Mouse (Mus musculus): ENCODE data around the gene Mis12. TPM values are rescaled to one million over a fixed set of nuclear protein-coding genes. Genes with fewer than 3 reads are reported as not detected.
A peak's percentile ranks its signal among the peaks of the same experiment; 100 is the strongest.

The Mis12 gene
- total RNA-seq (2021): 1 to 10 TPM; 7.9 to 8.1 TPM
- long read RNA-seq, experiment 1, partial matches to known transcripts: 1 of 9 reads
- long read RNA-seq, experiment 1, other reads (novel, unspliced or antisense): 4 of 9 reads
- long read RNA-seq, experiment 2, partial matches to known transcripts: 0 of 5 reads
- long read RNA-seq, experiment 2, other reads (novel, unspliced or antisense): 2 of 5 reads

DNA sequence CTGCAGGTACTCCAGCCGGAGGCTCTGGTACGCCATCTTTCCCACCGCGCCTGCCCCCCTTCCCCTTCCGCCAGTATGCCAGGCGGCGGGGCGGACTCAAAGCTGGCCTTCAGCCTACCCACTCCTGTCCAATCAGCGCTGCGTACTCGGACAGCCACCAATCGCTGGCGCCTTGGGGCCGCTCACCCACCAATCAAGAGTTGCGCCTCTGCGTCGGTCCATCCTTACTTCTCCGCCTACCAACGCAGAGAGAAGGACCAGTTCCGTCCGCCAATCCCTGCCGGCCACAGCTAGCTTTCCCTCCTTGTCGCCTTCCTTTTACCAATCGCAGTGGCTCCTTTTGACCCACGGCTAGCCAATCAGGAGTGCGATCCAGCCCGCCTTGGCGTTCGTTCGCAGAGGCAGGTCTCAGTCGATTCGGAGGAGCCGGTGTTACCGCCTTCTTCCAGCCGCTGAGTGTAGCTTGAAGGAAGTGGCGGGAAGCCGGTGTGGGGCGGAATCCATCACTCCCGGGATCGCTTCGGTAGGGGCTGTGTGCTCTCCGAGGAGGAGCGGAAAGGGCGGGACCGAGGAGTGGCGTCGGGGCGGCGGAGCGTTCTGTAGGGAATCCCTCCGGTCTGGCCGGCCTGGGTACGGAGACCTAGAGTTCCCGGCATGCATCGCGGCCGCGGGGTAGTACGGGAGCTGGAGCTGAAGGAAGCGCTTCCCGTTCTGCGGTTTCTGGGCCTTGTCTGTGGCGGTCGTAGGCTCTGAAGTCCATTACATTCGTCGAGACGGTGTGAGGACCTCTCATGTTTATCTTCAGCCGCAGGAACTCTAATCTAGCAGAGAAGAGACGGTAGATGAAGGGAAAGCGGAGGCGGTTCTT is at the start of gene Mis12, which contains the start of gene Derl2:
TSS of gene Mis12 (plus strand) at position 411 of the 868 bp plus-strand sequence.
TSS of gene Derl2 (minus strand) at position 641 of the 868 bp plus-strand sequence.
- peak; percentile 98 to 100 for DNase-seq

DNA sequence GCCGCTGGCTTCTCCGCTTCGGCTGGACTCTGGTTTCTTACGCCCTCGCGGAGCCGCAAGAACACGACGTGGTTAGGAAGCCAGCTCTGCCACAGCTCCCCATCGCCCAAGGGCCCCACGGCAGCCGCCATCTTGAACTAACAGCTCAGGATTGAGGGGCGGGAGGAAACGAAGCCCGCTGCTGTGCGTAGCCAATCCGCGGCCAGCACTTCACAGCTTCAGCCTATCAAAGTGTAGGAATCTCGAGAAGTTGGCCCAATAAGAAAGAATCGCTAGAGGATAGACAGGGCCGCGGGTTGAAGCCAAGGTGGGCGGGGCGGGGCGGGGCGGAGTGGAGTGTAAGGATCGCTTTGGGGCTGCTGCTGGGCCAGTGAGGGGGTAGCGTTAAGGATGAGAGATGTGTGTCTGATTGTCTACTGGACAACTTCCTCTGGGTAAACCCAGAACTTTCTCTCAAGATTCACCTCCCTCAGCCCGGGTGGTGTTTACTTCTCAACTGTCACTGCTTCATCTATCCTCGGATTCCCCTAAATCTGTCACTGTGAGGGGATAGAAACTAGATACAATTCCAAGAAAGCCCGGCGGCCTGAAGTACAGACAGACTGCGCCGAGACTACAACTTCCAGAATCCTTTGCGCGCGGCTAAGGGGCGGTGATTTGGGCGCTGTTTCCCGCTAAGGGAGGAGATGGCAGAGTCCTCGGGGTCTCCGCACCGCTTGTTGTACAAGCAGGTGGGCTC is 49.4 kb upstream of the Mis12 start, which contains the start of the genes Nup88 and Rpain:
TSS of gene Nup88 (minus strand) at position 153 of the 739 bp plus-strand sequence.
TSS of gene Rpain (plus strand) at position 393 of the 739 bp plus-strand sequence.
- peak; percentile 96 to 97 for DNase-seq

GRCm38 (mm10) chr11:70970560-70971540 is 48.6 kb upstream of the Mis12 start:
- no peak for DNase-seq

DNA sequence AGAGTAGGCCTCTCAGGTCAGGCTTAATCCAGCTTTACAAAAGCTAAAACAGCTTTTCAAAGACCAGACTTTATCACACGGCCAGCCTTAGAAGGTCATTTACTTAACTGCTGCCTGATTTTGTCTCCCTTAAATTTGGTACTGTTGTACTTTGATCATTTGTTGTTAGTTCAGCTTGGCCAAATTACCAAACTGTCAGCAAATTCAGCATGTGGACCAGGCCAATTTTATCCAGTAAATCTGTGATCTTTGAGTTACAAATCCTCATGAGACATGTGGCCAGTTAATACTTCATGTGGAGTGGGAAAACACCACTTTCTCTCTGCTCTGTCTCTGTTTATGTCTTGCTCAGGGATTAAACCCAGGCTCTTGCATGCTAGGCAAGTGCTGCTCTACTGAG is 46.8 kb upstream of the Mis12 start:
- DNase-seq: no peak

- no peak for DNase-seq
These were observed 45.5 kb upstream of the Mis12 start for GRCm38 (mm10) chr11:70973947-70974346.

DNA sequence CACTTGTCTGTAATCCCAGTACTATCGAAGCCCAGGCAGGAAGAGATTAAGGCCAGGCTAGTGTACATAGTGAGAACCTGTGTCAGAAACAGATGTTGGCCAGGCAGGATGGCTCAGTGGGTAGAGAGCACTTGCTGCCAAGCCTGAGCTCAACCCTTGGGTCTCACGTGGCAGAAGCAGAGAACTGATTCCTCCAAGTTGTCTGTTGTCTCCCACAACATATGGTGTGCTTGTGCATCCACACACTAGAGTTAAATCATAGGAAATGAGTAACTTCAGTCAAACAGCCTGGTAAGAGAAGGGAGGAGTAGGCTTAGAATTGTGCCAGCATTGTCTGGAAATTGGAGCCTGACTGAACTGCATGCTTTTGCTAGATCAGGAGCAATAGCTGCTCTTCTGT is 44.2 kb upstream of the Mis12 start:
- DNase-seq: no peak

DNA sequence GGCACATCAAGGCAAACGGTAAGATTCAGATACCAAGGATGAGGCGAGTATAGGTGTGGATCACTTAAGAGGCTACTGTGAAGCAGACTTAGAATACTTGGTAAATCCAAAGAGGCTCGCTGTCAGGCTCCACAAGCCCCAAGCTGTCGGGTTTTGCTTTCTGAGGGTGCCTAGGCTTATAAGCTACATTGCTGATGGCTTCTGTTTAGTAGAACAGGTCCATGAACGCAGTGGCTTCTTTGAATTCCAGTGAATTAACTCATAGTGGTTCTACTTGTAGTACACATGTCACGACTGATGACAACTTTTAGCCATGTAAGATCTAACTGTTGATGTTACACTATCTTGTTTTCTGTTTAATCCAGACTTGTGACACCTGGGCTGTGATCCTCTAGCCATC is 42.1 kb upstream of the Mis12 start:
- DNase-seq: no peak

GRCm38 (mm10) chr11:70980232-70980631 is 39.2 kb upstream of the Mis12 start:
- no peak for DNase-seq

DNA sequence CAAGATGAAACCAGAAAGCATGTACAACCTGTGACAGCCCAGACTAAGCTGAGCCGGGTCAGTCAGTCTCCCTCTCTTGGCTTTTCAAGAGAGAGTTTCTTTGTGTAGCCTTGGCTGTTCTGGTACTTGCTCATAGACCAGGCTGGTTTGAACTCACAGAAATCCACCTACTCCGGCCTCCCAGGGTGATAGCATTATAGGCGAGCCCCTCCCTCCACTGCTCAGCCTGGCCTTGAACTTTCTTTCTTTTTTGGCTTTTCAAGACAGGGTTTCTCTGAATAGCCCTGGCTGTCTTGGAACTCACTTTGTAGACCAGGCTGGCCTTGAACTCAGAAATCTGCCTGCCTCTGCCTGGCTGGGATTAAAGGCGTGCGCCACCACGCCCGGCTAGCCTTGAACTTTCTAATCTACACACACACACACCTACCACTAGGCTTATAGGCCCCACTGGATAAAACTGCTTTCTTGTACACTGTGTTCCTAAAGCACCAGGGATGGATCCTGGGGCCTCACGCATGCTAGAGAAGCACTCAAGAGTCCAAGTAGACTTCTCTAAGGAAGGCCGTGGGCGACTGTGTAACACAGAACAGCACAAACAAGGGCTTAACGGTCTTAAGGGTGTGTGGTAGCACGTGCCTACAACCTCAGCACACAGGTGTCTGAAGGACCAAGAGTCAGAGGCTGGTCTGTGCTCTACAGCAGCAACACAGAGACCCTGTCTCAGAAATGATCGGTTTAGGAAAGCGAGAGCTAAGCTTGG is 38.5 kb upstream of the Mis12 start:
- DNase-seq: no peak

GRCm38 (mm10) chr11:70982030-70982429 is 37.4 kb upstream of the Mis12 start:
- no peak for DNase-seq

GRCm38 (mm10) chr11:70982557-70983228 is 36.7 kb upstream of the Mis12 start, which contains the start of gene C1qbp:
TSS of gene C1qbp (minus strand) at chr11:70983026.
- peak; percentile 94 to 96 for DNase-seq

DNA sequence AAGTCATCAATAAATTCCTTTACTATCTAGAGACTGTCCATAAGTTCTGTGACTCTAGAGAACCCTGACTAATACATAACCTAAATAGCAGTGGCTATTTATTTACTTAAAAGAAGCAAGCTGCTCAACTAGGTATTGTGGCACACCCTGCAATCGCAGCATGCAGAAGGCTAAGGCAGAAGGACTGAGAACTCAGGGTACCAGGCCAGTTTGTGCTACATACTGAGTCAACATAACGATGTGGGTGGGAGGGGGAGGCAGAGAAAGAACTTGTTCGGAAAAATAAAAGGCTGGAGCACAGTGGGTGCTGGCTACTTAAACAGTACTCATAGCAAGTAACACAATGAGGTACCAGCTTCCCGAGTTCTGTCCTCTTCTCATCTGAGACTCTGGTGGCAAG is 18.2 kb upstream of the Mis12 start:
- DNase-seq: no peak

- peak in 1 of 2 experiments; percentile 25 for DNase-seq
These were observed 15.6 kb upstream of the Mis12 start for GRCm38 (mm10) chr11:71003611-71004315.

DNA sequence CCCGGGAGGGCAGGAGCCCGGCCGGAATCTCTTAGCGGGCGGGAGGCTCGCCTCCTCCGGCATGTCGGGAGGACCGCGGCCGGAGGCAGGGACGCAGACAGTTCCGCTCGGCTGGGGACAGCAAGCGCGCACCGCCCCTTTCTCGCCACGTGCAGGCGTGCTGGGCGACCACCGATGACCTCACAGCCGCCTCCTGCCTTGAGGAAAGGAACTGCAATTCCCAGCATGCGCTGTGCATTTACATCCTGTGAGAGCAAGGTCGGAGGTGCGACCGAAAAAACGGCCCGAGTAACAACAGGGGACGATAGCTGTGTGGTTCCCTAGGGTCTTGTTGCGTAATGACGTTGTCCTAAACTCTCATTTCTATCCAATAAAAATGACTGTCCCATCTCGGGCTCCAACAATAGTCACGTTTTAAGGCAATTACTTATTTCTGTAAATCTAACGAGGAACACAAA is 15.1 kb upstream of the Mis12 start, which contains the start of gene Dhx33:
TSS of gene Dhx33 (minus strand) at position 122 of the 458 bp plus-strand sequence.
- peak; percentile 97 to 98 for DNase-seq

GRCm38 (mm10) chr11:71005046-71005445 is 14.4 kb upstream of the Mis12 start:
- DNase-seq: no peak

DNA sequence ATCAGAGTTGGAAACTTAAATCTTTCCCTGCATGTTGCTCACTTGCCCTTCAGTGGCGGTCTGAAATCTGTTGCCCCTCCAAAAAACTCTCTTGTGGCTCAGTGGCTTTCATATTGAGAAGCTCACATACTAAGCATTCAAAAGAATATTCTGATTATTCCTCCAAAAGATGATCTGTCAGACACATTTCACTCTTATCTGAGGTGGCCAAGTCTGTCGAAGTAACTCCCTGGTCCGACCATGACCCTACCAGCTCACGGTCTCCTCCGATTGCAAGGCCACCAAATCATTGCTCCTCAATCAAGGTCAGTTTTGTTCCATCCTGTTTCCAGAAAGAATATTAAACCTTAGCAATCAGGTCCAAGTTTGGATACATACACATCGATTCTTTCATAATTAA is 12.4 kb upstream of the Mis12 start:
- no peak for DNase-seq

GRCm38 (mm10) chr11:71007831-71008230 is 11.6 kb upstream of the Mis12 start:
- no peak for DNase-seq

DNA sequence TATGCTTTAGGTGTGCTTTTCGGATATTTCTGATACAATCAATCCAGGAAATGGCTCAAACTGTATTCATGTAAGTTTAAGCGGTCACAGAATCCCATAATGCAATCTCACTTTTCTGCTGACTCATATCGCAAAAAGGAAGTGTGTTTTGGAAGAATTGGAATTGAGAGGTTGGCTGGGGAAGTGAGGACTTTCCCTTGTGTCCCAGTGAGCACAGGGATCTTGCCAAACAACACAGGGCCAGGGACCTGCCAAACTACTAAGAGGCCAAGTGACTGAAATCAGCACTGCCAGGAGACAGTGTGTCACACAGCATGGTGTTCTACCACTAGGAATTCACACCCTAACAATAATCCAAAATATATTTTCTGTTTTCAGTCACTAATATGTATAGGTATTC is 11.1 kb upstream of the Mis12 start:
- DNase-seq: peak; percentile 65 to 86

- peak; percentile 41 to 54 for DNase-seq
These were observed 6.7 kb upstream of the Mis12 start for GRCm38 (mm10) chr11:71012743-71013142.
